Mouse (Mus musculus): ENCODE results near the gene Ext2.

Gene Ext2

DNA sequence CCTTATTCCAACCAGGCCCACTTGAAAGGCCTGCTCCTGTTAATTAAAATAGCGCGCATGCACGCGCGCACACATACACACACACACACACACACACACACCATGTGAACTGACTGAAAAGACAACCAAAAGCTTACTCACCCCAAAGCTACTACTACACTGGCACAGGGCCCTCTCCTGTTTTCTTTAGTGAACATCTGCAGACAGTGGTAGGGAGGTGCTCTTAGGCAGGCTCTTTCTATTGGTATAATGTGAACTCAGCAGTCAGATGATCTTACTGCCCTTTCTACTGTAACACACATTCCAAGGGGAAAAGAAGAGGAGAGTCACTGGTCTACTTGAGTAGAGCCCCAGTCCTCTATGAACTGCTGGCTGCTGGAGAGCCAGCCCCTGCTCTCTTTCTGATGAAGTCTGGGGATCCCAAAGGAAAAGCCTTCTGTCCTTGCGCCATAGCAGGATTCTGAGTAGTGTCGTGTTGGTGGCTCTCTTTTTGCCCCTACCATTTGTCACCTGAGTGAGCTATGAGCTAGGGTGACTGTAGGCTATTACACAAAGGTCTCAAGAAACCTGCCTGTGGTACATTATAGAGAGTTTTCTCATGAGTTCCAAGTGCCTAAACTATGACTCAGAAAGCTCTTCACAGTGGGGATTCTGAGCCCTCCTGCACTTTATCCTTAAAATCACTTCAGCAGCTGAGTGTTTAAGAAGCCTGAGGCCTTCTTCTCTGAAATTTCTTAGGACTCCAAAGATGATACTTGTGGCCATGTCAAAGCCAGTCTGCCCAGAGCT lies 45.9 kb downstream of the Ext2 start:
- DNase-seq (ENCODE audit: low read depth, low spot score): no peak
- no peaks in the 10 kb centered on the region for H3K36me3 ChIP-seq (ENCODE audit: control insufficient read depth, insufficient read depth, low read length, poor library complexity, severe bottlenecking)
- no peaks in the 10 kb centered on the region for H3K27me3 ChIP-seq (ENCODE audit: control insufficient read depth, insufficient read depth, low read length, poor library complexity, severe bottlenecking)

DNA sequence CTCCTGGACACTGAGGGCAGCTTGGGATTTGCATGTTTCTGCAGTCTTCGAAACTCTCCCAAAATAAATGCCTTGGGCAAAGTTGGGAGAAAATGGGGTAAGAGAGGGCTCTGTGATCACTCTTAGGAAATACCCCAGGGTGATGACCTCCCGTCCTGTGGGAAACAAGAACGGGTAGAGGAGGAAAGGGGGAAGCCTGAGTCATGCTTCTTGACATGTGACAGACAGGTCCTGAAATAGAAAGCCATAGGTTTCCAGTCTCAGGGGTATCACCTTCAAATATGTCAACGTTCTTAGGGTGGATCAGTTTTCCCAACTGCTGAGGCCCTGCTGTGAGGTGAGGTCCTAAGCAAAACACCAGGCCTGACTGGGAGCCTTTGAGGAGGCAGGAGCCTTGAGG lies 46.9 kb downstream of the Ext2 start:
- no peaks in the 10 kb centered on the region for H3K27me3 ChIP-seq (ENCODE audit: control insufficient read depth, insufficient read depth, low read length, poor library complexity, severe bottlenecking)
- no peak for DNase-seq (ENCODE audit: low read depth, low spot score)

DNA sequence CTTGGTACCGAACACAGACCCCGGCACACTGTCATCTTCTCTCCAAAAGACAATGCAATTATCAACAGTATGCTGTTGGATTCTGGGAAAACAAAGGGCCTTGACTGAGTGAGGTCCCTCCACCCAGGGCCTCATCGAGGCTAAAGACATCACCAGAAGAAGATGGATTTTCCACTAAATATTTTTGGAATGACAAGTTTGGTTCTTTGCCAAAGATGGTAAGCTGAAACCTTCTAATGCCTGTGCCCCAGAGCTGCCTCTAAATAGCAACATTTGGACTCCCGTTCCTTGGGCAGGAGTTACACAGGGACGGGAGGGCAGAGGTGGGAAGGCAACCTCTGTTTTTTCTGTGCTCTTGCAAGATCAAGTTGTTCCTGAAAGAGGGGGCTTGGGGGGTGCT lies 47.4 kb downstream of the Ext2 start:
- H3K36me3 ChIP-seq (ENCODE audit: control insufficient read depth, insufficient read depth, low read length, poor library complexity, severe bottlenecking): no peaks in the 10 kb centered on the region
- DNase-seq (ENCODE audit: low read depth, low spot score): no peak

More for the DNA sequence above, 46.9 kb downstream of the Ext2 start:
- no peaks in the 10 kb centered on the region for H3K36me3 ChIP-seq (ENCODE audit: control insufficient read depth, insufficient read depth, low read length, poor library complexity, severe bottlenecking)

DNA sequence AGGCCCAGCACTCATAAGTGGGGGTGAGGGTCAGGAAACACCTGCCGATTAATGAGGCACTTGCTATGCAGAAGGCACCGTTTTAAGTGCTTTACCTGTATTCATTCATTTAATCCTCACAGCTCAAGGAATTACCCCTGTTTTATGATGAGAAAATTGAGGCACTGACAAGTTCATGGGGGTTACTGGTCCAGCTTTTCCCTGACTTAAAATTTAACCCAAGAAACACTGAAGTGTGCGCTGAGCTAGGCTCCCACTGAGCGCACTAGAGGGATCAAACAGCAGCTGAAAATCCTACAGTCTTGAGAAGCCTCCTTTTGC lies 49.6 kb downstream of the Ext2 start:
- Histone ChIP-seq H3K36me3 (ENCODE audit: control insufficient read depth, insufficient read depth, low read length, poor library complexity, severe bottlenecking) (peaks cover 2% of the 10 kb centered on the region; the same call in 1 of the 2 replicates), H3K27me3 (ENCODE audit: control insufficient read depth, insufficient read depth, low read length, poor library complexity, severe bottlenecking) (no peaks in the 10 kb centered on the region)
- DNase-seq (ENCODE audit: low read depth, low spot score): no peak

More for the DNA sequence above, 47.4 kb downstream of the Ext2 start:
- no peaks in the 10 kb centered on the region for H3K27me3 ChIP-seq (ENCODE audit: control insufficient read depth, insufficient read depth, low read length, poor library complexity, severe bottlenecking)

DNA sequence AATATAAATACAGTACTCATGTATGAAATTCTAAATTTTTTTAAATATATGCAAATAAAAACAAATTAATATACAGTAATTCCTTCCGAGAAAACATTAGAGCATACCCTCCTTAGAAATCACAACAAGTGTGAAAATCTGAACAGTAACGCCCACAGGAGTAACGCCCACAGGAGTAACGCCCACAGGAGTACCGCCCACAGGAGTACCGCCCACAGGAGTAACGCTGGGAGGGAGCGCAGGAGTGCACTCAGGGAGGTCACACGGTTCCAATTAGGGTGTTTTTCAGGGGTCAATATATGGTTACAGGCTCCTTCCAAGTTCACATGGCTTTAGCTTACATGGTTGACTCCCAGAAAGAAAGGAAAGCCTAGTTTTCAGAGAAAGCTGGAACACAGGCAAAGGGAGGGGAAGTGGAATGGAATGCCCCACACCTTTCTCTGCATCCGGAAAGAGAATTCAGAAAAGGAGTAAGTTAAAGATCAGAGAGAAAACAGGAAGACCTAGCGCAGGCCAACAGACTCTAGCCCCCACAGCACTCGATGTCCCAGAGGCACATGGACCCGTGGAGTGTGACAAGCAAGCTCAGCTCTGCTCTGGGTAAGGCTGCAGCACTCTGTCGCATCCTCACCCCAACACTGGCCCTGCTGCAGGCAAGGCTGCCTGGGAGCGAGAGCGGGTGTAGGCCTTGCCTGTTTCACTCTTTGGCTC lies 50.2 kb downstream of the Ext2 start:
- DNase-seq (ENCODE audit: low read depth, low spot score): peak; percentile 18
- no peaks in the 10 kb centered on the region for H3K27me3 ChIP-seq (ENCODE audit: control insufficient read depth, insufficient read depth, low read length, poor library complexity, severe bottlenecking)
- H3K36me3 ChIP-seq (ENCODE audit: control insufficient read depth, insufficient read depth, low read length, poor library complexity, severe bottlenecking): peaks cover 2% of the 10 kb centered on the region; the same call in 1 of the 2 replicates

DNA sequence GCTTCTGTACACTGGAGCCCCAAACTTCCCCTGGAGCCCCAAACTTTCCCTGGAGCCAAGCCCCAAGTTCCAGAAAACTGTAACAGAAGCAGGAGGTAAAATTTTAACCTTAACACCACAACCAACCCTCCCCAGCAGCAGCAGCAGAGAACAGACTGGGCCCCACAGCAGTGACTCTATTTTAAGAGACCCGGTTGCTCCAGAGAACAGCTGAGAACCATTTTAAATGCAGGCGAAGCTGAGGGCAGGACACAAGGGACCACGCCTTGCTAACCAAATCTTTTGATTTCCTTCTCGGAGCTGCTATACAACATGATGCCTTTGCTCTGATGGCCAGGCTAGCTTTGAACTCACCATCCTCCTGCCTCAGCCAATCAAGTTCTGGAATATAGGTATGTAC lies 51.5 kb downstream of the Ext2 start:
- Histone ChIP-seq H3K36me3 (ENCODE audit: control insufficient read depth, insufficient read depth, low read length, poor library complexity, severe bottlenecking) (peaks cover 2% of the 10 kb centered on the region; the same call in 1 of the 2 replicates), H3K27me3 (ENCODE audit: control insufficient read depth, insufficient read depth, low read length, poor library complexity, severe bottlenecking) (no peaks in the 10 kb centered on the region)
- no peak for DNase-seq (ENCODE audit: low read depth, low spot score)

DNA sequence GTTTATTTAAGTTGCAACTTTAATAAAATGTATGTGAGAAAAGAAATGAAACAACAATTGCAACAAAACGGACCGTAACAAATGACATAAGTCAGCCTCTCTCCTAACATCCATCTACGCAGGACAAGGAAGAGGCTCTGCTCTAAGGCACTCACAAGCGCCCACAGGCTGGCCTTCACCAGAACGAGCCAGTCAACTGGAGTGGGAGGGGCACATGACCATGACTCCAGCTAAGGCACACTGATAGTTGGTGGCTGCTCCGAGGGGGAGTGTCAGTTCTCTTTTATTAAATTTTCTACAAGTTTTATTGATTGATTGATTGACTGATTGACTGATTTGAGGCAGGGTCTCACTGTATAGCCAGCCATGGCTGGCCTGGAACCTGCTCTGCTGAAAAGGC lies 52.5 kb downstream of the Ext2 start:
- Histone ChIP-seq H3K27me3 (ENCODE audit: control insufficient read depth, insufficient read depth, low read length, poor library complexity, severe bottlenecking) (no peaks in the 10 kb centered on the region), H3K36me3 (ENCODE audit: control insufficient read depth, insufficient read depth, low read length, poor library complexity, severe bottlenecking) (peaks cover 2% of the 10 kb centered on the region; the same call in 1 of the 2 replicates)
- no peak for DNase-seq (ENCODE audit: low read depth, low spot score)

DNA sequence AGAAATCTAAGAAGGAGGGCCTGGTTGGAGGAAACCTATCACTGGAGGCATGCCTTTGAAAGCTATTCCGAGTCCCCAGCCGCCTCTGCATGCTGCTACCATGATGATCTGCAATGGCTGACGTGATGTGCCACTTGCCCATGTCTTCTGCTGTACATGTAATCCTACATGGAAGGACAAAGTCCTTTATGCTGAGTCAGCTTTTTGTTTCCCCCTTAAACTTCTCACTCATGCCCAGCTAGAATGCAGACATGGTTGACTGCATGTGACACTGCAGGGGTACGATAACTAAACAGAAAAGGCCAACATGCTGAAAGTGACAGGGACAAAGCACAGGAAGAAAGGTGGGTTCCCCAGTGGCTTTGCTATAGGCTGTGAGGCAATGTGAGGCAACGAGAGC lies 56.6 kb downstream of the Ext2 start:
- DNase-seq (ENCODE audit: low read depth, low spot score): no peak
- Histone ChIP-seq H3K36me3 (ENCODE audit: control insufficient read depth, insufficient read depth, low read length, poor library complexity, severe bottlenecking) (peaks cover 2% of the 10 kb centered on the region; the same call in 1 of the 2 replicates), H3K27me3 (ENCODE audit: control insufficient read depth, insufficient read depth, low read length, poor library complexity, severe bottlenecking) (no peaks in the 10 kb centered on the region)

DNA sequence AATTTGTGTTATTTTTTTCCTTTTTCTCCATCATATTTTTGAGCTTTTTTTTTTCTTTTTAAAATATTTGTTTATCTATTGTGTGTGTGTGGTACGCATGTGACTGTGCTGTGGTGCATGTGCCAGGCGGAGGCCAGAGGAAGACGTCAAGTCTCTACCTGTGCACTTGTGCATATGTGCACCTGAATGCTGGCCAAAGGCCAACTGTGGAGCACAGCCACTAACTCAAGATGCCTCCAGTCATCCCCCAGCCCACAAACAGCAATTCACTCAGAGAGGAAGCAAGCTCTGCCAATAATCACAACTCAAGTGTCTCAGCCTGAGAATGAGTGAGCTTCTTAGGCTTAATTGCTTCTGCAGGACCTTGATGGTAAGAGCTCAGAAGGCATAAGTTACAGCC lies 58.2 kb downstream of the Ext2 start:
- Histone ChIP-seq H3K27me3 (ENCODE audit: control insufficient read depth, insufficient read depth, low read length, poor library complexity, severe bottlenecking) (no peaks in the 10 kb centered on the region), H3K36me3 (ENCODE audit: control insufficient read depth, insufficient read depth, low read length, poor library complexity, severe bottlenecking) (peaks cover 2% of the 10 kb centered on the region; the same call in 1 of the 2 replicates)
- no peak for DNase-seq (ENCODE audit: low read depth, low spot score)

DNA sequence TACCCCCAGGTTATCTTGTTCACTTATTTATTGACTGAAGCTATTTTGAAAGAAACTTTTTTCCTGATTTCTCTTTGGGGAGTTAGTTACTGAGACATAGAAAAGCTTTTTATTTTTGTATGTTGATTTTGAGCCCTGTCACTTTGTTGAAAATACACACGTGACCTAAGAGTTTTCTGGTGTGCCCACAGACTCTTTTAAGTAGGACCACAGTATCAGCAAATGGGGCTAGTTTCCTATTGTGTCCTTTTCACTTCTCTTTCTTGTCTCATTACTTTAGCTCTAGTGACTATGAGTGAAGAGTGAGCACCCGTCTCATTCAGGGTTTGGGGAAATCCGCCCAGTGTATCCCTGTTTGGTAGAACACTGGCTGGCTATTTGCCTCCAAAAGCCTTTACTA lies 62.0 kb downstream of the Ext2 start:
- Histone ChIP-seq H3K27me3 (ENCODE audit: control insufficient read depth, insufficient read depth, low read length, poor library complexity, severe bottlenecking) (no peaks in the 10 kb centered on the region), H3K36me3 (ENCODE audit: control insufficient read depth, insufficient read depth, low read length, poor library complexity, severe bottlenecking) (no peaks in the 10 kb centered on the region)
- no peak for DNase-seq (ENCODE audit: low read depth, low spot score)

DNA sequence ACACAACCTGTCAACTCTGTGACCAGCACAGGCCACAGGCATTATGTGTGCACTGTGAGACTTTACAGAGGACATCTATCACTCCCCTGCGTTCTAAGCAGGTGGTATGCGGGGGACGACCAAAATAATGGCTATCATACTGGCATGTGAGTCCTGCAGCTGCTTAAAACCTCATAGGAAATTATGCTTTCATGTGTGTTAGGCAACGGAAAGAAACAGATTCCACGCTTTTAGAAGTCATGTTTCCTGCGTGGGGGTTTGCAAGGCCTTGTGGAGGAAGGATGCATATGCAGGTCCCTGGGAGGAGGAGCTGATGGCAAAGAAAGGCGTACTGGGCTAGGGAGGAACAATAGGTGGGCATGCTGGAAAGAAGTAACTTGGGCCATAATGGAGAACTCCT lies 63.2 kb downstream of the Ext2 start:
- DNase-seq (ENCODE audit: low read depth, low spot score): no peak
- Histone ChIP-seq H3K36me3 (ENCODE audit: control insufficient read depth, insufficient read depth, low read length, poor library complexity, severe bottlenecking) (no peaks in the 10 kb centered on the region), H3K27me3 (ENCODE audit: control insufficient read depth, insufficient read depth, low read length, poor library complexity, severe bottlenecking) (no peaks in the 10 kb centered on the region)

DNA sequence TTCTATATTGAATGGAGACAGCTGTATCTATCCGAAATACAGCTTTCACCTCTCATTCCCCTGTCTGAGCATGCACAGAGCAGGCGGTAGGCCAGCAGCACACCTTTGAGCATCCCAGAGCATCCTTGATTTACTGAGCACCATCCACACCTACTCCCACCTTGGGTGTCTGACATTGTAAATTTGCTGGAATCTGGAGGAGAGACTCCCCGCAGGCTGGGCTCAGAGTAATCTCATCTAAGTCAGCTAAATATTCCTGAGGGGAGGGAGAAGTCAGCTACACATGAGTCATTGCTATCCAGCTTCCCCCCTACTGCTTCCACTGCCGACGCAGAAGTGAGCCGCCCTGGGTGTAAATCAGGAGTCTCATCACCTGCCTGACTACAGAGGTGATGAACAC lies 64.1 kb downstream of the Ext2 start:
- Histone ChIP-seq H3K27me3 (ENCODE audit: control insufficient read depth, insufficient read depth, low read length, poor library complexity, severe bottlenecking) (no peaks in the 10 kb centered on the region), H3K36me3 (ENCODE audit: control insufficient read depth, insufficient read depth, low read length, poor library complexity, severe bottlenecking) (no peaks in the 10 kb centered on the region)
- DNase-seq (ENCODE audit: low read depth, low spot score): no peak

DNA sequence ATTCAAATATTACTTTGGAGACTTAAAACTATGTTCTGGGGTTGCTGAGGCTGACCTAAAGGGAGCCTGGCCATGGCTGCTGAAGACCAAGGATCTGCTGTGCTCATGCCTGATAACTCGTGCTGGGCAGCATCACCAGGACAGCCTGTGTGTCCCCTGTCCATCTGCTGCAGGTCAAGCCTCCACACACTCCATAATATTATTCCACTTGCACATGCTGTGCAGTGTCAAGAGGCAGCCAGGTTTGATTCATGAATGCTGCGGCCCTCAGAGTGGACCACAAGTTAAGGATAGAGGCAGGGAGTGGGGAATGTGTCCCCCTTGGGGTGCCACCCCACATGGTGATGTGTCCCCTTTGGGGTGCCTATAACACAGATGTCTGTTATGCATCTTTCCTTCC lies 68.0 kb downstream of the Ext2 start:
- H3K27me3 ChIP-seq (ENCODE audit: control insufficient read depth, insufficient read depth, low read length, poor library complexity, severe bottlenecking): no peaks in the 10 kb centered on the region
- no peaks in the 10 kb centered on the region for H3K36me3 ChIP-seq (ENCODE audit: control insufficient read depth, insufficient read depth, low read length, poor library complexity, severe bottlenecking)
- no peak for DNase-seq (ENCODE audit: low read depth, low spot score)

DNA sequence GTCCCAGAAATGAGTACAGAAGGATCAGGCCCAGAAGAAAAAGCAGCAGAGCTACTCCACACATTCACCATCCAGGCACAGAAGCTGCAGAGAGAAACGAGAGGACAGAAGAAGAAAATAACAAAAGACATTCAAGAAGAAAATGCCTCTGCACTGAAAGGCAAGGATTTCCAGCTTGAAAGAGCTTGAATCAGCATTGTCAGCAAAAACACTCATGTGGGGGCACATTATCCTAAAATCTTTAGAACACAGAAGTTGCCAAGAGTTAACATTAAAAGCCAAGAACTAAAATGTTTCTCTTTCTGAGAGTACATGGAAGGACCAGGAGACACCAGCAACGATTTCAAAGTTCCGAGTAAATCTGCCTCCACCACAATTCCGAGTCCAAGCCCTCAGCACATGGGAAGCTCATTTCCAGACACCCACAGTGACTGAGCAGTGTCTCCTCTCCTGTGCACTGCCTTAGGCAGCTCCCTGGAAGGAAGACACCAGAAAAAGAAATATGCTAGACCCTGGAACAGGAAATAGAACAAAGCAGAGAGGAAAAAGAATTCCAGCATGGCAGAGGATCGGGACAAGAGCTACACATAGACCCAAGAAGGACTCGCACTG lies 69.1 kb downstream of the Ext2 start:
- Histone ChIP-seq H3K27me3 (ENCODE audit: control insufficient read depth, insufficient read depth, low read length, poor library complexity, severe bottlenecking) (no peaks in the 10 kb centered on the region), H3K36me3 (ENCODE audit: control insufficient read depth, insufficient read depth, low read length, poor library complexity, severe bottlenecking) (no peaks in the 10 kb centered on the region)
- no peak for DNase-seq (ENCODE audit: low read depth, low spot score)

DNA sequence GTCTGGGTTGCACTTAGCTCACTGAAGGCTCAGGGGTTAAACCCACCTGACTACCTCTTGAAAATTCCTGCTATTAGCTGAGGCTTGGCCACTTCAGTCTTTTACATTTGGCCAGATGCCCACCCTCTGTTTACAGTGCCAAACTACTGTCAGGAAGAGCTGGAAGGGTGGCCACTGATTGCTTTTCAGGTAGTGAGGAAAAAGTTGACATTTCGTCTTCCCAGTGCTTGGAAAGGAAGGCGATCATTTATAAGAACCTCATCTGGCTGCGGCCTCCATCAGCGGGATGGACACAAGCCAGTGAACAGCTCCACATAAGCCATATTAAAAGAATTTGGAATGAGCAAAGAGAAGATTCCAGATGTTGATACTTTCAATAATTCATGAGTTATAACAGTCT lies 72.7 kb downstream of the Ext2 start:
- no peaks in the 10 kb centered on the region for H3K27me3 ChIP-seq (ENCODE audit: control insufficient read depth, insufficient read depth, low read length, poor library complexity, severe bottlenecking)
- H3K36me3 ChIP-seq (ENCODE audit: control insufficient read depth, insufficient read depth, low read length, poor library complexity, severe bottlenecking): no peaks in the 10 kb centered on the region

More for the DNA sequence above, 72.7 kb downstream of the Ext2 start:
- DNase-seq (ENCODE audit: low read depth, low spot score): no peak

Data from splenic B cell, adult 2 months (primary cell).